ENCODE assay signal across 8 mouse cellular contexts in the genomic region with DNA sequence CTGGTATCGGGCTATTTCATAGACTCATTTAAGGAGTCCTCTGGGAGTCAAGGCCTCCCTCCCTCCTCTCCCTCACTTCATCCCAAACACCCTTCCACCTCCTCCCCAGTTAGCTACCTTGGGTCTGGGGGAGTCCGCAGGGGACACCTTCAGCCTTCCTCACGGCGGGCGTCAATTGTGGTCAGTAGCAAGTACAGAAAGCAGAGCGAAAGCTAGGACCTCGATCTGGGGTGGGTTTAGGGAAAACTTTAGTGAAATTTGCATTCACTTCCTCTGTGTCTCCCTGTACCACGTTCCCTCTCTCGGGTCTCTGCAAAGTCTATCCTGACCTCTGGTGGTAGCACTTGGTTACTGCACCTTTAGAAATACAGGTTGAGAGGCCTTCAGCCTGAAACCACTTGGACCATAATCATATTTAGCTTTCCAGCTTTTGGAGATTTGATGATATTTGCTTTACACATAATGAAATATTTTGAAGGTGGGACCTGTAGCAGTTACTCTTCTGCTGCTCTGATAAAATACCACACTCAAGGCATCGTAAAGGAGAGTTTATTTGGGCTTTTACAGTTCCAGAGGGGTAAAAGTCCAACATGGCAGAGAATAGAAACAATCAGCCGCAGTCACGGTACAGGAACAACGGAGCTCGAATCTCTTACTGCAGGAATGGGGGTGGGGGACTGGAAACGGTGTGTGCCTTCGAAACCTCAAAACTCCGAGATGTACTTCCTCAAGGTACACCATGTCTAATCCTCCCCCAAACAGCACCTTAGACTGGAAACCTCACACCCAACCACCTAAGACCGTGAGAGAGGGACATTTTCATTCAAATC. TPM values are rescaled to one million over a fixed set of nuclear protein-coding genes. Genes with fewer than 3 reads are reported as not detected.
A peak's percentile ranks its signal among the peaks of the same experiment; 100 is the strongest.
DNase-seq lines count a peak whose midpoint lies in the region; ATAC-seq lines count a peak whose summit lies in the region.

No protein-coding gene starts in this region.

- 0 out of 2 replicates have a peak, but pooled peaks cover 4% of the 10 kb centered on the region for H3K9me3 ChIP-seq in forebrain, embryonic 13.5 days (replicated peaks)

- H3K4me3 ChIP-seq in forebrain, embryonic 13.5 days, result no peak overlapping the region

- H3K36me3 ChIP-seq in forebrain, embryonic 13.5 days (ENCODE audit: poor library complexity, severe bottlenecking), result no peaks in the 10 kb centered on the region

- no peaks in the 10 kb centered on the region for H3K27me3 ChIP-seq in forebrain, embryonic 13.5 days

- peak; percentile 81 for DNase-seq in MN1 (ENCODE audit: low spot score)
- DNase-seq in layer of hippocampus, adult 8-10 months (ENCODE audit: low spot score in 2 of 2), result peak; percentile 37 to 67
- DNase-seq in lung, postnatal 10 days, result peak; percentile 86
- DNase-seq in right cerebral cortex, adult 18-20 months, result peak; percentile 65
- peak; percentile 66 to 72 for DNase-seq in urinary bladder, postnatal 36 days (ENCODE audit: low spot score in 2 of 2)

- ATAC-seq in cerebellum, adult (ENCODE audit: insufficient number of reproducible peaks, low FRiP score, low TSS enrichment), result peak; percentile 58; the same call in 1 of the 2 replicates
- ATAC-seq in forebrain, embryonic 13.5 days, result peak; percentile 73
- peak; percentile 66 to 71 for ATAC-seq in hematopoietic stem cell, adult 5-6 weeks (replicated peaks in 1 of 2; ENCODE audit: insufficient read depth in 1 of 2, low FRiP score in 2 of 2, low TSS enrichment in 1 of 2, low read depth in 1 of 2, poor library complexity in 2 of 2, severe bottlenecking in 2 of 2)

- H3K4me2 ChIP-seq in forebrain, embryonic 13.5 days, result peak overlapping the region; percentile 45

- H3K4me1 ChIP-seq in forebrain, embryonic 13.5 days, result no peaks in the 10 kb centered on the region

- 37% methylated on average over 18 of the region's 18 CpGs for whole genome bisulfite sequencing in forebrain, embryonic 13.5 days

- no peak overlapping the region for H3K9ac ChIP-seq in forebrain, embryonic 13.5 days

- H3K27ac ChIP-seq in forebrain, embryonic 13.5 days, result no peak overlapping the region

RNA-seq across cellular contexts. Expression of gene A630001G21Rik, which starts 41.9 kb away (rescaled TPM):
- polyA plus RNA-seq in forebrain, embryonic 13.5 days (2015; fragmentation: Nextera tagmentation; extraction: Ambion mirVana), result 0.52 and 0.62 TPM in 2 replicates
- 52.6 and 57.8 TPM in 2 replicates for total RNA-seq in hematopoietic stem cell, adult 5-6 weeks (2017)
- total RNA-seq in layer of hippocampus, adult 8-10 months (2022), result 1 to 10 TPM in 2 of 4 experiments, under 1 TPM in 1, not detected in 1; 0.21 to 1.8 (median 1.5) TPM

RNA-seq across cellular contexts. Expression of gene Cab39, which starts 56.7 kb away (rescaled TPM):
- 44.9 and 46.2 TPM in 2 replicates for polyA plus RNA-seq in forebrain, embryonic 13.5 days (2015; fragmentation: Nextera tagmentation; extraction: Ambion mirVana)
- 97.1 and 112 TPM in 2 replicates for total RNA-seq in hematopoietic stem cell, adult 5-6 weeks (2017)
- 100 to 1,000 TPM; 128 to 143 (median 137) TPM for total RNA-seq in layer of hippocampus, adult 8-10 months (2022)

Comparison
In these comparisons a context has a peak if more than half of its experiments do, and no peak if none do; other contexts are left out.
1. RNA of gene A630001G21Rik, which starts 41.9 kb away (total RNA-seq): 52.6 to 57.8 TPM in hematopoietic stem cell, adult 5-6 weeks; 0.21 to 1.8 TPM in layer of hippocampus, adult 8-10 months; every median in the first group is over 10 times any median in the second.
2. Peak in every context shown above with its lines, with median percentiles within 50 percentile points of each other: DNase-seq and ATAC-seq.